Mouse (Mus musculus): ENCODE measurements around the gene Smarcc1. TPM values are rescaled to one million over a fixed set of nuclear protein-coding genes. Genes with fewer than 3 reads are reported as not detected.

Gene Smarcc1
- total RNA-seq, 2 experiments from 2014 or later: 103 to 118 TPM

- intact Hi-C loops (cut with DNase I): no loop called here
- DNase-seq: no peak
Observed at GRCm38 (mm10) chr9:110229566-110230248, 112.2 kb downstream of the Smarcc1 start.

- intact Hi-C loops (cut with DNase I): no loop called here
- no peak for DNase-seq
Observed at GRCm38 (mm10) chr9:110230395-110231071, 113.0 kb downstream of the Smarcc1 start.

- intact Hi-C loops (cut with DNase I): no loop called here
- no peak for DNase-seq
Observed at GRCm38 (mm10) chr9:110234962-110235361, 117.5 kb downstream of the Smarcc1 start.

- intact Hi-C loops (cut with DNase I): no loop called here
- DNase-seq: no peak
Observed at GRCm38 (mm10) chr9:110243221-110243833, 125.8 kb downstream of the Smarcc1 start, which contains the start of gene Cspg5. TSS of gene Cspg5 (plus strand) at chr9:110243783.

- intact Hi-C loops (cut with DNase I): no loop called here
- no peak for DNase-seq
Observed at GRCm38 (mm10) chr9:110244567-110244888, 127.0 kb downstream of the Smarcc1 start.

- intact Hi-C loops (cut with DNase I): loop anchor here (5.0 kb wide), 1 partner anchor 42 kb away; no protein-coding TSS in a partner anchor
- peak; percentile 64 for DNase-seq
Observed at GRCm38 (mm10) chr9:110244889-110245589, 127.5 kb downstream of the Smarcc1 start.

GRCm38 (mm10) chr9:110245590-110246320, 128.2 kb downstream of the Smarcc1 start:
- DNase-seq: peak; percentile 79
- intact Hi-C loops (cut with DNase I): loop anchor here (5.0 kb wide), 1 partner anchor 42 kb away; no protein-coding TSS in a partner anchor

GRCm38 (mm10) chr9:110246321-110246640, 128.8 kb downstream of the Smarcc1 start:
- DNase-seq: peak; percentile 66
- intact Hi-C loops (cut with DNase I): loop anchor here (5.0 kb wide), 1 partner anchor 41 kb away; no protein-coding TSS in a partner anchor

- intact Hi-C loops (cut with DNase I): loop anchor here (5.0 kb wide), 1 partner anchor 40 kb away; no protein-coding TSS in a partner anchor
Observed at GRCm38 (mm10) chr9:110247049-110247448, 129.5 kb downstream of the Smarcc1 start.

GRCm38 (mm10) chr9:110248861-110249260, 131.4 kb downstream of the Smarcc1 start:
- intact Hi-C loops (cut with DNase I): loop anchor here (5.0 kb wide), 1 partner anchor 38 kb away; no protein-coding TSS in a partner anchor
- no peak for DNase-seq

More at GRCm38 (mm10) chr9:110247049-110247448, 129.5 kb downstream of the Smarcc1 start:
- DNase-seq: no peak

GRCm38 (mm10) chr9:110249823-110250543, 132.5 kb downstream of the Smarcc1 start:
- intact Hi-C loops (cut with DNase I): loop anchor here (5.0 kb wide), 1 partner anchor 37 kb away; no protein-coding TSS in a partner anchor
- DNase-seq: peak; percentile 66

GRCm38 (mm10) chr9:110250776-110251175, 133.3 kb downstream of the Smarcc1 start:
- no peak for DNase-seq
- intact Hi-C loops (cut with DNase I): no loop called here

- peak; percentile 46 for DNase-seq
- intact Hi-C loops (cut with DNase I): no loop called here
Observed at GRCm38 (mm10) chr9:110255407-110256019, 138.0 kb downstream of the Smarcc1 start.

GRCm38 (mm10) chr9:110258646-110259045, 141.1 kb downstream of the Smarcc1 start:
- intact Hi-C loops (cut with DNase I): no loop called here
- peak; percentile 73 for DNase-seq

GRCm38 (mm10) chr9:110259118-110259517, 141.6 kb downstream of the Smarcc1 start:
- intact Hi-C loops (cut with DNase I): no loop called here
- DNase-seq: no peak

- DNase-seq: no peak
- intact Hi-C loops (cut with DNase I): no loop called here
Observed at GRCm38 (mm10) chr9:110263181-110263580, 145.7 kb downstream of the Smarcc1 start.

- no peak for DNase-seq
- intact Hi-C loops (cut with DNase I): no loop called here
Observed at GRCm38 (mm10) chr9:110264991-110265390, 147.5 kb downstream of the Smarcc1 start.

- intact Hi-C loops (cut with DNase I): no loop called here
- DNase-seq: no peak
Observed at GRCm38 (mm10) chr9:110268416-110268815, 150.9 kb downstream of the Smarcc1 start.

GRCm38 (mm10) chr9:110272330-110272729, 154.8 kb downstream of the Smarcc1 start:
- intact Hi-C loops (cut with DNase I): no loop called here
- DNase-seq: no peak

Data from left cerebral cortex, postnatal 4 days (tissue).